Mouse (Mus musculus): Measurements from ENCODE around the gene Grin2b. TPM values are rescaled to one million over a fixed set of nuclear protein-coding genes. Genes with fewer than 3 reads are reported as not detected.

Grin2b gene
- total and polyA plus RNA-seq, 3 experiments: not detected

GRCm38 (mm10) chr6:135899225-135899624, 274.1 kb downstream of the Grin2b start:
- Histone ChIP-seq H3K27ac (ENCODE audit: insufficient read depth, low read depth) (no peak overlapping the region), H3K9me3 (replicated peaks; ENCODE audit: low read length) (peaks cover 84% of the 10 kb centered on the region), H3K27me3 (replicated peaks) (no peaks in the 10 kb centered on the region), H3K79me2 (replicated peaks; ENCODE audit: control insufficient read depth, extremely low read depth, insufficient read depth, poor library complexity, severe bottlenecking) (no peaks in the 10 kb centered on the region), H3K9ac (ENCODE audit: insufficient read depth, low read depth) (no peak overlapping the region), H3K4me3 (replicated peaks in 1 of 3; ENCODE audit: low read depth in 2 of 3, low read length in 2 of 3, poor library complexity in 1 of 3) (no peak overlapping the region), H3K4me1 (ENCODE audit: control insufficient read depth in 1 of 2, insufficient read depth in 2 of 2) (no peaks in the 10 kb centered on the region), H3K36me3 (replicated peaks in 1 of 2; ENCODE audit: control insufficient read depth in 1 of 2, insufficient read depth in 1 of 2, low read length in 1 of 2) (no peaks in the 10 kb centered on the region), H3K4me2 (ENCODE audit: insufficient read depth, low read depth, poor library complexity, severe bottlenecking) (no peak overlapping the region)
- in situ Hi-C loops (cut with MboI; ENCODE audit: low pct_ligation_motif_present, low pct_unique_long_range_greater_than_20kb, low sequenced_read_pairs) (no loop called here), dilution Hi-C loops (cut with MboI; ENCODE audit: extremely low pct_ligation_motif_present, extremely low pct_unique_long_range_greater_than_20kb, low sequenced_read_pairs) (no loop called here)
- DNase-seq (ENCODE audit: extremely low read depth): no peak
- TF ChIP-seq NELFE (IDR thresholded peaks at IDR 0.05; ENCODE audit: low read depth, low read length): no peak
- no peak for TF ChIP-seq ELF1 (IDR thresholded peaks at IDR 0.05; ENCODE audit: low read depth, low read length)
- no peak for TF ChIP-seq POLR2A (IDR thresholded peaks at IDR 0.05; ENCODE audit: low read depth, low read length)
- TF ChIP-seq GABPA (IDR thresholded peaks at IDR 0.05; ENCODE audit: insufficient replicate concordance, low read depth, low read length): no peak
- TF ChIP-seq MXI1 (IDR thresholded peaks at IDR 0.05; ENCODE audit: low read depth, low read length): no peak
- TF ChIP-seq KAT2A (IDR thresholded peaks at IDR 0.05; ENCODE audit: insufficient replicate concordance, low read length): no peak
- TF ChIP-seq USF2 (conservative IDR thresholded peaks at IDR 0.05; ENCODE audit: low read depth, low read length): no peak
- no peak for TF ChIP-seq TBP (conservative IDR thresholded peaks at IDR 0.05; ENCODE audit: low read depth, low read length)
- no peak for TF ChIP-seq ZKSCAN1 (IDR thresholded peaks at IDR 0.05; ENCODE audit: borderline replicate concordance, low read depth, low read length)
- TF ChIP-seq UBTF (IDR thresholded peaks at IDR 0.05; ENCODE audit: low read depth, low read length): no peak
- no peak for TF ChIP-seq PAX5 (IDR thresholded peaks at IDR 0.05; ENCODE audit: low read length)
- TF ChIP-seq CHD1 (IDR thresholded peaks at IDR 0.05; ENCODE audit: low read depth, low read length): no peak
- no peak for TF ChIP-seq JUN (IDR thresholded peaks at IDR 0.05; ENCODE audit: insufficient read depth, low read depth, low read length)
- no peak for TF ChIP-seq ZMIZ1 (IDR thresholded peaks at IDR 0.05; ENCODE audit: low read depth, low read length)
- no peak for TF ChIP-seq SMC3 (IDR thresholded peaks at IDR 0.05; ENCODE audit: low read depth, low read length)
- no peak for TF ChIP-seq MAX (IDR thresholded peaks at IDR 0.05; ENCODE audit: low read length)
- no peak for TF ChIP-seq RCOR1 (conservative IDR thresholded peaks at IDR 0.05; ENCODE audit: low read depth, low read length)

- Histone ChIP-seq H3K4me3 (replicated peaks in 1 of 3; ENCODE audit: low read depth in 2 of 3, low read length in 2 of 3, poor library complexity in 1 of 3) (no peak overlapping the region), H3K27ac (ENCODE audit: insufficient read depth, low read depth) (no peak overlapping the region), H3K79me2 (replicated peaks; ENCODE audit: control insufficient read depth, extremely low read depth, insufficient read depth, poor library complexity, severe bottlenecking) (no peaks in the 10 kb centered on the region), H3K36me3 (replicated peaks in 1 of 2; ENCODE audit: control insufficient read depth in 1 of 2, insufficient read depth in 1 of 2, low read length in 1 of 2) (no peaks in the 10 kb centered on the region), H3K27me3 (replicated peaks) (no peaks in the 10 kb centered on the region), H3K9ac (ENCODE audit: insufficient read depth, low read depth) (no peak overlapping the region), H3K4me2 (ENCODE audit: insufficient read depth, low read depth, poor library complexity, severe bottlenecking) (no peak overlapping the region), H3K9me3 (replicated peaks; ENCODE audit: low read length) (peaks cover 76% of the 10 kb centered on the region), H3K4me1 (ENCODE audit: control insufficient read depth in 1 of 2, insufficient read depth in 2 of 2) (no peaks in the 10 kb centered on the region)
- no peak for DNase-seq (ENCODE audit: extremely low read depth)
- in situ Hi-C loops (cut with MboI; ENCODE audit: low pct_ligation_motif_present, low pct_unique_long_range_greater_than_20kb, low sequenced_read_pairs) (no loop called here), dilution Hi-C loops (cut with MboI; ENCODE audit: extremely low pct_ligation_motif_present, extremely low pct_unique_long_range_greater_than_20kb, low sequenced_read_pairs) (no loop called here)
- no peak for TF ChIP-seq CTCF (conservative IDR thresholded peaks at IDR 0.05 in 1 of 2, IDR thresholded peaks at IDR 0.05 in 1 of 2; ENCODE audit: low read depth in 2 of 2, low read length in 2 of 2)
- TF ChIP-seq MAX (IDR thresholded peaks at IDR 0.05; ENCODE audit: low read length): no peak
- no peak for TF ChIP-seq BHLHE40 (IDR thresholded peaks at IDR 0.05; ENCODE audit: low read depth, low read length)
- no peak for TF ChIP-seq ETS1 (conservative IDR thresholded peaks at IDR 0.05; ENCODE audit: low read depth, low read length)
- TF ChIP-seq MEF2A (IDR thresholded peaks at IDR 0.05; ENCODE audit: borderline replicate concordance, low read depth, low read length): no peak
- TF ChIP-seq IRF4 (IDR thresholded peaks at IDR 0.05; ENCODE audit: low read depth, low read length): no peak
- no peak for TF ChIP-seq NRF1 (IDR thresholded peaks at IDR 0.05; ENCODE audit: low read depth, low read length)
- no peak for TF ChIP-seq CHD1 (IDR thresholded peaks at IDR 0.05; ENCODE audit: low read depth, low read length)
- TF ChIP-seq CHD2 (IDR thresholded peaks at IDR 0.05; ENCODE audit: low read length): no peak
- TF ChIP-seq RCOR1 (conservative IDR thresholded peaks at IDR 0.05; ENCODE audit: low read depth, low read length): no peak
- no peak for TF ChIP-seq POLR2A (IDR thresholded peaks at IDR 0.05; ENCODE audit: low read depth, low read length)
- TF ChIP-seq MAFK (IDR thresholded peaks at IDR 0.05; ENCODE audit: insufficient replicate concordance, low read length): no peak
- TF ChIP-seq UBTF (IDR thresholded peaks at IDR 0.05; ENCODE audit: low read depth, low read length): no peak
- no peak for TF ChIP-seq HCFC1 (IDR thresholded peaks at IDR 0.05; ENCODE audit: low read depth, low read length)
- no peak for TF ChIP-seq PAX5 (IDR thresholded peaks at IDR 0.05; ENCODE audit: low read length)
These were observed 278.5 kb downstream of the Grin2b start for GRCm38 (mm10) chr6:135894793-135895228.
